Mouse (Mus musculus) urinary bladder, adult 2 months (tissue): ENCODE results near the gene Spink4. TPM values are rescaled to one million over a fixed set of nuclear protein-coding genes. Genes with fewer than 3 reads are reported as not detected.

ENCODE experiments used
- DNase-seq: peaks from one replicate; pipeline ENCODE4 v3.0.0; 2022; ENCODE audit warnings: low spot score
- polyA plus RNA-seq: library from polyadenylated mRNA; depleted of rRNA; stranded (reverse); fragments of >200 nt; gene quantifications from 2 replicates; pipeline ENCODE4 v1.2.3, GENCODE M21; 2012; rRNA removed

Gene Spink4
- polyA plus RNA-seq, 1 experiment, result not detected

DNA sequence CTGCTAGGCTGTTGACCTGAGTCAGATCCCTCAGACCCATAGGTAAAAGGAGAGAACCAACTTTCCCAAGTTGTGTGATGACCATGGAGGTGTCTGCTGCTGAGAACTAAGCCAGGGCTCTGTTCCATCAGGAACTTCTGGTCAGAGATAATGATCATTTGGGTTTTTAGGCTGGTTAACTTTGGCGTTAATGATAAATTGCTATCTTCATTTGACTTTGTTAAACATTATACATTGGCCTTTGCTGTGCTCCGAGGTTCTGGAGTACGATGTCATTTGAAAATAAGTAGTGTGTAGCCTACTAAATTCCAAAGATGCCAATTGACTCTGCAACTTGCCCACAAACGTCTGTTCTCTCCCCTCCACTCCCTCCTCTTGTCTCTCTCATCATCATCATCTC, 49.3 kb downstream of the Spink4 start:
- no peak for DNase-seq

DNA sequence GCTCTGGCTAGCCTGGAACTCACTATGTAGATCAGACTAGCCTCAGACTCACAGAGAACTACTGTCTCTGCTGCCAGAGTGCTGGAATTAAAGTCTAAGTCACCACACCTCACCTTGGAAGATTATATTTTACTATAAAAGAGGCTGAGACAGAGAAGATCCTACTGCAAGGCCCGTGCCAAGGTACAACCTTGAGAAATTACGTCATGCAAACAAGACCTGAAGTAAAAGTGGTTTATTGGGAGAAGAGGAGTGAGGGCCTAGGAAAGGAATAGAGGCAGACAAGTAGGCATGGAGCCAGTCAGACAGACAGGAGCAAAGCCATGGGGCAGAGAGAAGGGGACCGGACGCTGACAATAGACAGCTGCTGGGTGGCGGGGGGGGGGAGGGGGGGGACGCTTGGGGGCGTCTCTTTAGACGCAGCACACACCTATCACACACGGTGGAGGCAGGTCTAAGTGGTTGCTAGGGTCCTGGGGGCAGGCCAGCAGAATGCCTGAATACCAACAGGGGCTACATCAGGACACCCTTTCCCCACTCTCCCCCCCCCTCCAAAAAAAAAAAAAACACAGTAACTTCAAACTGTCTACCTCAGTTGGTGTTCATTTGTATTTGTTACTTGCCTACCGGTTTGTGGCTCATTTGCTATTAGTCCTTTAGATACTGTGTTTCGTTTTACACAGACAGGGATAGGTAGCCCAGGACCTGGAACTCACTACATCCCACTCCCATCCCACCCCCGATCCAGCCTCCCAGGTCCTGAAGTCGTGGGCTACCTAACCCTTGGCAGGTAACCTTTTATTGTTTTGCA, 50.1 kb downstream of the Spink4 start:
- DNase-seq, result no peak

DNA sequence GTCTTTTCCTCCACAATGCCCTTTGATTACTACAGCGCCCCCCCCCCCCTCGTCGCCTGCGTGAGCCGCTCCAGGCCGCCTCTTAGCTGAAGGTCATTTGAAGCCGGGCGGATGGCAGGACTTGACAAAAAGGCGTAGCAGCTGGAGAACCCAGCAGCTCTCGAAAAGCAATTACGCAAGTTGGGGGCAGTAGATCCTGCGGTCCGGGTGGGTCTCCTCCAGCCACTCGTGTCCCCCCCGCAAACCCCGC, 50.7 kb downstream of the Spink4 start:
- DNase-seq, result no peak

DNA sequence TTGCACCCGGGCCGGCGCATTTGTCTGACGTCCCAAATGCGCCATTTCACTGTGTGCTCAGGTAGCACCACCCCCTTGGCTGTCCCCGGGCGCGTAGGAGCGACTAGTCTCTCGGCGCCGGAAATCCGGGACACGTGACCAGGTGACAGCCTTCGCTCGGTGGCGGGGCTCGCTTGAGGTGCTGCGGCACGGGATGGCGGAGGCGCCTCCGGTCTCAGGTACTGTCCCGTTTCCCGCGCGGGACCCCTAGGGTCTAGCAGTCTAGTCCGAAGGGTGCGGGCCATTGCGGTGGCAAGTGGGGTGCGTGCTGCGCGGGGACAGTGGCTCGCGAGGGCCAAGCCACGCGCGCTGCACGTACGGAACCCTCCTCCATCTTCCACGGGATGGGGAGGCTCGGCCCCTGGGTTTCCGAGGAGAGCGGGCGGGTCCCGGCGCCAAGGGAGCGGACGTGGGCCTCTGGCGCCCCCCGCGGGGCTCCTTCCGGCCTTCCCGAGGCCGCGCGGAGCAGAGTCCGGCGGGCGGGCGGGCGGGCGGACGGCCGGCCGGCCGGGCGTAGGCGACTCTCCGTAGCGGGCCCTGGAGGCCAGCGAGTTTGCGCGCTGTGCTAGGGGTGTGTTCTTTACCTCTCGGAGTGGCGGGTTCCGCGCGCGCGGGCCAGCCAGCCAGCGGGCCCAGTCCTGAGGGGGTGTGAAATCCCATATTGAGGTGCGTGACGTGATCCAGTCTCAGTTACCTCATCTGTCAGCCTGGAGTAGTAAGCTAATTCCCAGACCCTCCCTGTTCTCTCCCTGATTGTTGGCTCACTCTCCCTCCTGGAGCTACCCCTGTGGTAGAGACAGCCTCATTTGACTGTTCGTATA, 51.2 kb downstream of the Spink4 start, which contains the start of gene Nfx1:
Gene Nfx1, plus strand, starts transcription at position 65 of the 860 bp plus-strand sequence.
- peak; percentile 93 for DNase-seq

DNA sequence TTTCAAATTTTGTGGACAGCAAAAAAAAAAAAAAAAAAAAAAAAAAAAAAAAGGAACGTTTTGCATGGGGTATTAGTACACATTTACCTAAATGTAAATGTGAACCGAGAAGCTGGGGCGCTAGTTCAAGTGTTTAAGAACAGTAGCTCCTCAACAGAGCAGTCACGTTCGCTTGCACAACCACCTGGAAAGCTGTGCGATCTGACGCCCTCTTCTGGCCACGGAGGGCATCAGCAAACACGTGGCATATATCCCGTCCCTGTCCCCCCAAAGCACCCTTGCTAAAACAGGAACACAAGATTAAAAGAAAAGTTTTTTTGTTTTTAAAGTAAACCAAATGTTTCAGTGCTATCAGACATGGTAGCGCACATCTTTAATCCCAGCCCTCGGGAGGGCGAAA, 51.9 kb downstream of the Spink4 start:
- no peak for DNase-seq

DNA sequence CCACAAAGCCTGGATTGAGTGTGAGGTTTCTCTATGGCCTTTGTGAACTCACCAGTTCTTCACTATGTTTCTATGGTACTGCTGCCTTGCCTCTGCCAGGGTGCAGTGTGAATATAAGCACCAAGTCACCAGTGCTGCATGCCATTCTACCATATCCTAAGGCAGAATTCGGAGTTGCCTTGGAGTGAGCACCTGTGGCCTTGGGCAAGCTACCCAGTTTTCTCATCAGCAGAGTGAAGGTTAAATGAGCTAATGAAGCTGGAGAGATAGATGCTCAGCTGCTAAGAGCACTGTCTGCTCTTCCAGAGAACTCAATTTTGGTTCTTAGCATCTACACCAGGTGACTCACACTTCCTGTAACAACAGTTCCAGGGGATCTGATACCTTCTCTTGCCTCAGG, 54.2 kb downstream of the Spink4 start:
- no peak for DNase-seq

GRCm38 (mm10) chr4:40975678-40976077, 55.8 kb downstream of the Spink4 start:
- DNase-seq, result no peak

- DNase-seq, result no peak
Measured at GRCm38 (mm10) chr4:40976651-40977050, 56.8 kb downstream of the Spink4 start.

- no peak for DNase-seq
Measured at GRCm38 (mm10) chr4:40979430-40979829, 59.6 kb downstream of the Spink4 start.

Other genes with a start within 250 kb of the Spink4 start
- 17.5 and 19.3 TPM in 2 replicates for gene Aptx, start 216.9 kb upstream of the Spink4 start, polyA plus RNA-seq
- 47.7 and 61.5 TPM in 2 replicates for gene Dnaja1, start 197.9 kb upstream of the Spink4 start, polyA plus RNA-seq
- gene Smu1, start 162.1 kb upstream of the Spink4 start, polyA plus RNA-seq, result 52.9 and 64.9 TPM in 2 replicates
- 55.9 and 66.7 TPM in 2 replicates for gene B4galt1, start 66.0 kb upstream of the Spink4 start, polyA plus RNA-seq
- 126 and 153 TPM in 2 replicates for gene Bag1, start 28.2 kb downstream of the Spink4 start, polyA plus RNA-seq
- 102 and 115 TPM in 2 replicates for gene Chmp5, start 28.4 kb downstream of the Spink4 start, polyA plus RNA-seq
- 60.1 and 61.1 TPM in 2 replicates for gene Nfx1, start 50.9 kb downstream of the Spink4 start, polyA plus RNA-seq
- gene Aqp7, start 128.1 kb downstream of the Spink4 start, polyA plus RNA-seq, result 1.6 and 2.4 TPM in 2 replicates
- 516 and 601 TPM in 2 replicates for gene Aqp3, start 178.1 kb downstream of the Spink4 start, polyA plus RNA-seq
- 25.9 and 29.9 TPM in 2 replicates for gene Nol6, start 204.4 kb downstream of the Spink4 start, polyA plus RNA-seq
- gene Ube2r2, start 215.7 kb downstream of the Spink4 start, polyA plus RNA-seq, result 217 and 240 TPM in 2 replicates